Mouse (Mus musculus): Measurements from ENCODE around the gene Arhgap44. TPM values are rescaled to one million over a fixed set of nuclear protein-coding genes. Genes with fewer than 3 reads are reported as not detected.

Arhgap44 gene
- polyA plus RNA-seq, 1 experiment, result 7.8 TPM

GRCm38 (mm10) chr11:65003611-65004010 lies 159.2 kb downstream of the Arhgap44 start:
- TF ChIP-seq USF1 (IDR thresholded peaks at IDR 0.05; ENCODE audit: low read depth) (no peak), FOSL1 (IDR thresholded peaks at IDR 0.05; ENCODE audit: insufficient read depth, low read length, poor library complexity, severe bottlenecking) (no peak), MAX (IDR thresholded peaks at IDR 0.05) (no peak), MYOD1 (IDR thresholded peaks at IDR 0.05; ENCODE audit: control insufficient read depth, insufficient read length, low read depth) (no peak), CTCF (IDR thresholded peaks at IDR 0.05; ENCODE audit: control insufficient read depth, insufficient read depth, insufficient read length) (no peak), CEBPB (IDR thresholded peaks at IDR 0.05; ENCODE audit: low read depth) (no peak), MYOG (IDR thresholded peaks at IDR 0.05; ENCODE audit: control insufficient read depth, extremely low read depth, insufficient read length) (no peak)
- H3K36me3 ChIP-seq (ENCODE audit: control insufficient read depth, insufficient read depth), result peaks cover 46% of the 10 kb centered on the region

GRCm38 (mm10) chr11:65001729-65002128 lies 161.0 kb downstream of the Arhgap44 start:
- Histone ChIP-seq H3K79me3 (ENCODE audit: low read depth) (no peaks in the 10 kb centered on the region), H3K4me3 (ENCODE audit: insufficient read depth, poor library complexity, severe bottlenecking) (no peak overlapping the region), H3K27me3 (ENCODE audit: control insufficient read depth, insufficient read depth, insufficient read length) (no peaks in the 10 kb centered on the region), H3K36me3 (ENCODE audit: control insufficient read depth, insufficient read depth) (peaks cover 61% of the 10 kb centered on the region), H3ac (ENCODE audit: control insufficient read depth, insufficient read length, low read depth) (no peak overlapping the region), H3K79me2 (ENCODE audit: control insufficient read depth, insufficient read depth) (no peaks in the 10 kb centered on the region)
- TF ChIP-seq MYOD1 (IDR thresholded peaks at IDR 0.05; ENCODE audit: control insufficient read depth, insufficient read length, low read depth), result no peak
- no peak for TF ChIP-seq CTCF (IDR thresholded peaks at IDR 0.05; ENCODE audit: control insufficient read depth, insufficient read depth, insufficient read length)
- no peak for TF ChIP-seq MAX (IDR thresholded peaks at IDR 0.05)
- TF ChIP-seq USF1 (IDR thresholded peaks at IDR 0.05; ENCODE audit: low read depth), result no peak
- no peak for TF ChIP-seq FOSL1 (IDR thresholded peaks at IDR 0.05; ENCODE audit: insufficient read depth, low read length, poor library complexity, severe bottlenecking)

More at GRCm38 (mm10) chr11:65003611-65004010, 159.2 kb downstream of the Arhgap44 start:
- no peaks in the 10 kb centered on the region for H3K79me3 ChIP-seq (ENCODE audit: low read depth)
- H3K27me3 ChIP-seq (ENCODE audit: control insufficient read depth, insufficient read depth, insufficient read length), result no peaks in the 10 kb centered on the region
- H3ac ChIP-seq (ENCODE audit: control insufficient read depth, insufficient read length, low read depth), result no peak overlapping the region
- H3K79me2 ChIP-seq (ENCODE audit: control insufficient read depth, insufficient read depth), result no peaks in the 10 kb centered on the region
- H3K4me3 ChIP-seq (ENCODE audit: insufficient read depth, poor library complexity, severe bottlenecking), result no peak overlapping the region

DNA sequence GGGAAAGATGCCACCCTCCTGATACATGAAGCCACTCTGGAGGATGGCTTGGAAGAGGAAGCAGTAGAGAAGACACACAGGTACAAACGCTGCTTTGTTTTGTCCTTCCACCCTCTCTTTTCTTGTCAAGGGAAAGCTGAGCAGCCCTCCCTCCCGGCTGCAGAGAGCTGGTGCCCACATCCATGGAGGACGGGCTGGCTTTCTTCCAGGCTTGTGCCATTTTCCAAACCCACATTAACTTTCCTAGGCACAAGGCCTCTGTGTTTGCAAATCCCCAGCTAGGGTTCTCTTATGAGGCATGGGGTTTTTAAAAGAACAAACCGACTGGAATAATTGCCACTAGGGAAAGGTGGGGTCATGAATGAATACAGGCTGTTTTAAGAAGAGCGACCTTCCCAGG lies 163.1 kb downstream of the Arhgap44 start:
- Histone ChIP-seq H3K36me3 (ENCODE audit: control insufficient read depth, insufficient read depth) (peaks cover 74% of the 10 kb centered on the region), H3ac (ENCODE audit: control insufficient read depth, insufficient read length, low read depth) (no peak overlapping the region), H3K27me3 (ENCODE audit: control insufficient read depth, insufficient read depth, insufficient read length) (no peaks in the 10 kb centered on the region), H3K79me3 (ENCODE audit: low read depth) (no peaks in the 10 kb centered on the region), H3K4me3 (ENCODE audit: insufficient read depth, poor library complexity, severe bottlenecking) (no peak overlapping the region), H3K79me2 (ENCODE audit: control insufficient read depth, insufficient read depth) (no peaks in the 10 kb centered on the region)
- TF ChIP-seq MYOG (IDR thresholded peaks at IDR 0.05; ENCODE audit: control insufficient read depth, extremely low read depth, insufficient read length) (no peak), FOSL1 (IDR thresholded peaks at IDR 0.05; ENCODE audit: insufficient read depth, low read length, poor library complexity, severe bottlenecking) (no peak), USF1 (IDR thresholded peaks at IDR 0.05; ENCODE audit: low read depth) (no peak), CTCF (IDR thresholded peaks at IDR 0.05; ENCODE audit: control insufficient read depth, insufficient read depth, insufficient read length) (no peak), CEBPB (IDR thresholded peaks at IDR 0.05; ENCODE audit: low read depth) (no peak), MYOD1 (IDR thresholded peaks at IDR 0.05; ENCODE audit: control insufficient read depth, insufficient read length, low read depth) (no peak), MAX (IDR thresholded peaks at IDR 0.05) (no peak)

GRCm38 (mm10) chr11:64998439-64998838 lies 164.3 kb downstream of the Arhgap44 start:
- H3K27me3 ChIP-seq (ENCODE audit: control insufficient read depth, insufficient read depth, insufficient read length), result no peaks in the 10 kb centered on the region
- H3ac ChIP-seq (ENCODE audit: control insufficient read depth, insufficient read length, low read depth), result no peak overlapping the region
- peaks cover 84% of the 10 kb centered on the region for H3K36me3 ChIP-seq (ENCODE audit: control insufficient read depth, insufficient read depth)
- TF ChIP-seq MYOG (IDR thresholded peaks at IDR 0.05; ENCODE audit: control insufficient read depth, extremely low read depth, insufficient read length) (no peak), CEBPB (IDR thresholded peaks at IDR 0.05; ENCODE audit: low read depth) (no peak)
- no peaks in the 10 kb centered on the region for H3K79me3 ChIP-seq (ENCODE audit: low read depth)
- no peak overlapping the region for H3K4me3 ChIP-seq (ENCODE audit: insufficient read depth, poor library complexity, severe bottlenecking)
- no peaks in the 10 kb centered on the region for H3K79me2 ChIP-seq (ENCODE audit: control insufficient read depth, insufficient read depth)

DNA sequence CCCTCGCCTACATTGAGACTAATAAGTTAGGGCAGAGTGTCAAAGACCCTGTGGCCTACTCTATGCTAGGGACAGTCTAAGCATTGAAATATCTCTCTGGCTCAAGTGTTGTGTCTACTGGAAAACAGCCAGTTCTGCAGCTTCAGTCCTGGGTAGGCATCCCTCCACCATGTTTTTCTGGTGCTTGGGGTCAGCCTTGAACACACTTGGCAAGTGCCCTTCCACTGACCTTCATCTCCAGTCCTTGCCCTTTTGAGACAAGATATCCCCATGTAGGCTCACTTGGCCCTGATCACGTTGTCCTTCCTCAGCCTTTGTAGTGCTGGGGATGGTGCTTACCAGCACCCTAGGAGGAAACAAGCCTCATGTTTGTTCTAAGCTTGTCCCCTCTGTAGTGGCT lies 174.2 kb downstream of the Arhgap44 start:
- H3K79me2 ChIP-seq (ENCODE audit: control insufficient read depth, insufficient read depth), result no peaks in the 10 kb centered on the region
- no peak for TF ChIP-seq CTCF (IDR thresholded peaks at IDR 0.05; ENCODE audit: control insufficient read depth, insufficient read depth, insufficient read length)
- no peak for TF ChIP-seq FOSL1 (IDR thresholded peaks at IDR 0.05; ENCODE audit: insufficient read depth, low read length, poor library complexity, severe bottlenecking)
- TF ChIP-seq MYOD1 (IDR thresholded peaks at IDR 0.05; ENCODE audit: control insufficient read depth, insufficient read length, low read depth), result no peak
- TF ChIP-seq MYOG (IDR thresholded peaks at IDR 0.05; ENCODE audit: control insufficient read depth, extremely low read depth, insufficient read length), result no peak
- TF ChIP-seq MAX (IDR thresholded peaks at IDR 0.05), result no peak
- no peak for TF ChIP-seq USF1 (IDR thresholded peaks at IDR 0.05; ENCODE audit: low read depth)
- TF ChIP-seq CEBPB (IDR thresholded peaks at IDR 0.05; ENCODE audit: low read depth), result no peak
- H3K27me3 ChIP-seq (ENCODE audit: control insufficient read depth, insufficient read depth, insufficient read length), result no peaks in the 10 kb centered on the region
- no peaks in the 10 kb centered on the region for H3K79me3 ChIP-seq (ENCODE audit: low read depth)
- peaks cover 96% of the 10 kb centered on the region for H3K36me3 ChIP-seq (ENCODE audit: control insufficient read depth, insufficient read depth)
- H3ac ChIP-seq (ENCODE audit: control insufficient read depth, insufficient read length, low read depth), result no peak overlapping the region
- no peak overlapping the region for H3K4me3 ChIP-seq (ENCODE audit: insufficient read depth, poor library complexity, severe bottlenecking)

DNA sequence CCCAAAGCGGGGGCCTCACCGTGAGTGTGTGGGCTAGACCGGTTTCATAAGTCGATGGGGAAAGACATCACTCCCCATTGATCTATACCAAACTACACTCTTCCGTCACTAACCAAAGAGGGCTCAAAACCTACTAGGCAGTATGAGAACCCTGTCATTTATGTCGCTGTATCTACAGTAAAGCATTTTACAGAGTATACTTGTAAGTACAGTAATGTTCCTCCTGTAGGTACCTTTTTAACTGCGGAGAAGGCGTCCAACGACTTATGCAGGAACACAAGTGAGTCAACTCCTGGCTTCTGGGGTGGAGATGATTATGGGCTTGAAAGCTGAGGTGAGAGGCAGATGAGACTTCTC lies 183.3 kb downstream of the Arhgap44 start:
- H3K4me3 ChIP-seq (ENCODE audit: insufficient read depth, poor library complexity, severe bottlenecking), result peak overlapping the region; percentile 74
- peaks cover 30% of the 10 kb centered on the region for H3K36me3 ChIP-seq (ENCODE audit: control insufficient read depth, insufficient read depth)
- H3ac ChIP-seq (ENCODE audit: control insufficient read depth, insufficient read length, low read depth), result peak overlapping the region; percentile 81
- peaks cover 11% of the 10 kb centered on the region for H3K79me3 ChIP-seq (ENCODE audit: low read depth)
- peaks cover 17% of the 10 kb centered on the region for H3K79me2 ChIP-seq (ENCODE audit: control insufficient read depth, insufficient read depth)
- no peak for TF ChIP-seq MYOG (IDR thresholded peaks at IDR 0.05; ENCODE audit: control insufficient read depth, extremely low read depth, insufficient read length)
- H3K27me3 ChIP-seq (ENCODE audit: control insufficient read depth, insufficient read depth, insufficient read length), result no peaks in the 10 kb centered on the region
